Mouse (Mus musculus) liver, embryonic 13.5 days (tissue): Measurements from ENCODE around the gene Tacc2. TPM values are rescaled to one million over a fixed set of nuclear protein-coding genes. Genes with fewer than 3 reads are reported as not detected.

ENCODE experiments used
- ATAC-seq: fragments of 200-750 bp; cut with Nextera tagmentation; 2 replicates; pipeline ENCODE4 v1.8.0; 2017; ENCODE audit warnings: low read depth, mild to moderate bottlenecking, moderate number of reproducible peaks, moderate library complexity
- DNase-seq: peaks from one replicate; pipeline ENCODE4 v3.0.0; 2022
- H3K27ac ChIP-seq: fragments of 300-500 bp; sonication (generic); 2 replicates; pipeline ENCODE4 v1.5.1; 2015; ENCODE audit warnings: moderate library complexity, mild to moderate bottlenecking, inconsistent platforms
- H3K27me3 ChIP-seq: fragments of 300-500 bp; sonication (generic); 2 replicates; pipeline ENCODE4 v1.6.1; 2015; ENCODE audit warnings: mild to moderate bottlenecking, inconsistent platforms
- H3K36me3 ChIP-seq: fragments of 300-500 bp; sonication (generic); 2 replicates; pipeline ENCODE4 v1.6.1; 2015; ENCODE audit warnings: mild to moderate bottlenecking, inconsistent platforms
- H3K4me1 ChIP-seq: fragments of 300-500 bp; sonication (generic); replicated peaks from 2 replicates; pipeline ENCODE4 v1.6.1; 2015; ENCODE audit warnings: inconsistent platforms
- H3K4me2 ChIP-seq: fragments of 300-500 bp; sonication (generic); 2 replicates; pipeline ENCODE4 v1.6.1; 2015; ENCODE audit warnings: inconsistent platforms, mild to moderate bottlenecking, moderate library complexity
- H3K4me3 ChIP-seq: fragments of 300-500 bp; sonication (generic); replicated peaks from 2 replicates; pipeline ENCODE4 v1.5.1; 2015; ENCODE audit warnings: mild to moderate bottlenecking, inconsistent platforms
- H3K9ac ChIP-seq: fragments of 300-500 bp; sonication (generic); 2 replicates; pipeline ENCODE4 v1.6.1; 2015; ENCODE audit warnings: mild to moderate bottlenecking, inconsistent platforms
- H3K9me3 ChIP-seq: fragments of 300-500 bp; sonication (generic); replicated peaks from 2 replicates; pipeline ENCODE4 v1.6.1; 2016; ENCODE audit warnings: inconsistent platforms
- WGBS: fragments of 180-500 bp; shearing (Covaris S2); methylation state at CpG from one replicate; pipeline ENCODE4 v1.1.7; 2015; ENCODE audit not compliant: insufficient replicate concordance; 5-methylcytosine and 5-hydroxymethylcytosine counted together
- polyA plus RNA-seq: library from polyadenylated mRNA; unstranded; fragments of >200 nt; fragmentation: Nextera tagmentation; extraction: Ambion mirVana; gene quantifications from 2 replicates; pipeline ENCODE4 v1.2.1, GENCODE M21; 2015

The Tacc2 gene
- polyA plus RNA-seq, 1 experiment from 2014 or later: 2.3 TPM

- no peaks in the 10 kb centered on the region for H3K36me3 ChIP-seq
- WGBS: 49% methylated on average over 3 of the region's 3 CpGs
- H3K4me2 ChIP-seq: no peak overlapping the region
- no peaks in the 10 kb centered on the region for H3K9me3 ChIP-seq
- peaks cover 13% of the 10 kb centered on the region; the same call in 1 of the 2 replicates for H3K4me1 ChIP-seq
- H3K27me3 ChIP-seq: no peaks in the 10 kb centered on the region
- H3K27ac ChIP-seq: no peak overlapping the region
- no peak overlapping the region for H3K4me3 ChIP-seq
- ATAC-seq: no peak
- DNase-seq: no peak
- H3K9ac ChIP-seq: no peak overlapping the region
Measured at GRCm38 (mm10) chr7:130636274-130636673, 59.0 kb downstream of the Tacc2 start.

GRCm38 (mm10) chr7:130636902-130637301 lies 59.7 kb downstream of the Tacc2 start:
- Histone ChIP-seq H3K4me2 (no peak overlapping the region), H3K27me3 (no peaks in the 10 kb centered on the region), H3K4me1 (peaks cover 7% of the 10 kb centered on the region; the same call in 1 of the 2 replicates), H3K9ac (no peak overlapping the region), H3K4me3 (no peak overlapping the region), H3K36me3 (no peaks in the 10 kb centered on the region), H3K9me3 (no peaks in the 10 kb centered on the region), H3K27ac (no peak overlapping the region)
- 62% methylated on average over 4 of the region's 4 CpGs for WGBS
- ATAC-seq (no peak), DNase-seq (no peak)

GRCm38 (mm10) chr7:130637811-130638210 lies 60.6 kb downstream of the Tacc2 start:
- Histone ChIP-seq H3K4me2 (no peak overlapping the region), H3K4me3 (no peak overlapping the region), H3K36me3 (no peaks in the 10 kb centered on the region), H3K27ac (no peak overlapping the region), H3K9me3 (no peaks in the 10 kb centered on the region), H3K4me1 (0 out of 2 replicates have a peak, but pooled peaks cover 5% of the 10 kb centered on the region), H3K9ac (no peak overlapping the region), H3K27me3 (no peaks in the 10 kb centered on the region)
- no peak for DNase-seq
- 51% methylated on average over 6 of the region's 6 CpGs for WGBS
- no peak for ATAC-seq

- Histone ChIP-seq H3K4me3 (no peak overlapping the region), H3K9ac (no peak overlapping the region), H3K27me3 (no peaks in the 10 kb centered on the region), H3K4me2 (no peak overlapping the region), H3K27ac (no peak overlapping the region), H3K36me3 (no peaks in the 10 kb centered on the region), H3K4me1 (peaks cover 6% of the 10 kb centered on the region; the same call in 1 of the 2 replicates), H3K9me3 (no peaks in the 10 kb centered on the region)
- ATAC-seq (no peak), DNase-seq (no peak)
- WGBS: 75% methylated on average over 9 of the region's 9 CpGs
Measured at GRCm38 (mm10) chr7:130640681-130641080, 63.4 kb downstream of the Tacc2 start.

GRCm38 (mm10) chr7:130645332-130645993 lies 68.2 kb downstream of the Tacc2 start:
- Histone ChIP-seq H3K9me3 (no peaks in the 10 kb centered on the region), H3K4me1 (peaks cover 28% of the 10 kb centered on the region), H3K4me3 (peak overlapping the region; percentile 62), H3K27ac (peak overlapping the region; percentile 72), H3K36me3 (no peaks in the 10 kb centered on the region), H3K27me3 (peaks cover 6% of the 10 kb centered on the region; the same call in 1 of the 2 replicates), H3K9ac (peak overlapping the region; percentile 70), H3K4me2 (peak overlapping the region; percentile 83)
- peak; percentile 41 for ATAC-seq
- WGBS: 8% methylated on average over 15 of the region's 15 CpGs
- no peak for DNase-seq

- ATAC-seq (peak; percentile 80), DNase-seq (peak; percentile 48)
- Histone ChIP-seq H3K27me3 (peaks cover 6% of the 10 kb centered on the region; the same call in 1 of the 2 replicates), H3K4me3 (peak overlapping the region; percentile 62), H3K36me3 (no peaks in the 10 kb centered on the region), H3K9me3 (no peaks in the 10 kb centered on the region), H3K4me2 (peak overlapping the region; percentile 83), H3K4me1 (peaks cover 28% of the 10 kb centered on the region), H3K9ac (peak overlapping the region; percentile 70), H3K27ac (peak overlapping the region; percentile 72)
- WGBS: under 1% methylated on average over 52 of the region's 55 CpGs
Measured at GRCm38 (mm10) chr7:130645994-130646761, 68.9 kb downstream of the Tacc2 start.

- H3K4me2 ChIP-seq: peak overlapping the region; percentile 83
- H3K9ac ChIP-seq: peak overlapping the region; percentile 70
- peaks cover 28% of the 10 kb centered on the region for H3K4me1 ChIP-seq
- no peaks in the 10 kb centered on the region for H3K36me3 ChIP-seq
- ATAC-seq: peak; percentile 44
- peaks cover 6% of the 10 kb centered on the region; the same call in 1 of the 2 replicates for H3K27me3 ChIP-seq
- H3K27ac ChIP-seq: 0 out of 2 replicates have a peak overlapping the region, but pooled peaks have one; percentile 72
- no peaks in the 10 kb centered on the region for H3K9me3 ChIP-seq
- H3K4me3 ChIP-seq: peak overlapping the region; percentile 62
- peak; percentile 32 for DNase-seq
- under 1% methylated on average over 18 of the region's 18 CpGs for WGBS
Measured at GRCm38 (mm10) chr7:130646762-130647139, 69.5 kb downstream of the Tacc2 start.

- Histone ChIP-seq H3K4me1 (peaks cover 28% of the 10 kb centered on the region), H3K27ac (no peak overlapping the region), H3K9ac (no peak overlapping the region), H3K27me3 (peaks cover 6% of the 10 kb centered on the region; the same call in 1 of the 2 replicates), H3K36me3 (no peaks in the 10 kb centered on the region), H3K4me3 (no peak overlapping the region), H3K4me2 (no peak overlapping the region), H3K9me3 (no peaks in the 10 kb centered on the region)
- WGBS: 60% methylated on average over 4 of the region's 4 CpGs
- DNase-seq: no peak
- no peak for ATAC-seq
Measured at GRCm38 (mm10) chr7:130648061-130648460, 70.8 kb downstream of the Tacc2 start.

- 44% methylated on average over 7 of the region's 7 CpGs for WGBS
Measured at GRCm38 (mm10) chr7:130649257-130649656, 72.0 kb downstream of the Tacc2 start.

GRCm38 (mm10) chr7:130650621-130651020 lies 73.4 kb downstream of the Tacc2 start:
- Histone ChIP-seq H3K9me3 (no peaks in the 10 kb centered on the region), H3K36me3 (no peaks in the 10 kb centered on the region), H3K4me2 (no peak overlapping the region), H3K27ac (no peak overlapping the region), H3K27me3 (peaks cover 6% of the 10 kb centered on the region; the same call in 1 of the 2 replicates), H3K4me1 (peaks cover 36% of the 10 kb centered on the region), H3K9ac (no peak overlapping the region), H3K4me3 (no peak overlapping the region)
- no peak for ATAC-seq
- no peak for DNase-seq
- WGBS: 82% methylated on average over 5 of the region's 5 CpGs

More at GRCm38 (mm10) chr7:130649257-130649656, 72.0 kb downstream of the Tacc2 start:
- no peak overlapping the region for H3K4me2 ChIP-seq
- DNase-seq (no peak), ATAC-seq (no peak)
- H3K4me1 ChIP-seq: peaks cover 32% of the 10 kb centered on the region
- H3K27ac ChIP-seq: no peak overlapping the region
- no peak overlapping the region for H3K9ac ChIP-seq
- H3K36me3 ChIP-seq: no peaks in the 10 kb centered on the region
- no peaks in the 10 kb centered on the region for H3K9me3 ChIP-seq
- peaks cover 6% of the 10 kb centered on the region; the same call in 1 of the 2 replicates for H3K27me3 ChIP-seq
- H3K4me3 ChIP-seq: no peak overlapping the region

- no peaks in the 10 kb centered on the region for H3K9me3 ChIP-seq
Measured at GRCm38 (mm10) chr7:130653036-130653555, 75.9 kb downstream of the Tacc2 start.

More at GRCm38 (mm10) chr7:130653036-130653555, 75.9 kb downstream of the Tacc2 start:
- 64% methylated on average over 6 of the region's 6 CpGs for WGBS
- H3K4me3 ChIP-seq: no peak overlapping the region
- ATAC-seq (no peak), DNase-seq (no peak)
- H3K9ac ChIP-seq: no peak overlapping the region
- no peak overlapping the region for H3K27ac ChIP-seq
- no peaks in the 10 kb centered on the region for H3K27me3 ChIP-seq
- H3K4me1 ChIP-seq: peaks cover 25% of the 10 kb centered on the region
- H3K36me3 ChIP-seq: no peaks in the 10 kb centered on the region
- no peak overlapping the region for H3K4me2 ChIP-seq
